Mouse (Mus musculus) cerebellum, adult 8-10 months (tissue): ENCODE results near the gene Iah1.

Experiments used
- DNase-seq: peaks from one replicate; pipeline ENCODE4 v3.0.0; 2022

The Iah1 gene

GRCm38 (mm10) chr12:21370035-21370611, 53.9 kb downstream of the Iah1 start:
- no peak for DNase-seq

DNA sequence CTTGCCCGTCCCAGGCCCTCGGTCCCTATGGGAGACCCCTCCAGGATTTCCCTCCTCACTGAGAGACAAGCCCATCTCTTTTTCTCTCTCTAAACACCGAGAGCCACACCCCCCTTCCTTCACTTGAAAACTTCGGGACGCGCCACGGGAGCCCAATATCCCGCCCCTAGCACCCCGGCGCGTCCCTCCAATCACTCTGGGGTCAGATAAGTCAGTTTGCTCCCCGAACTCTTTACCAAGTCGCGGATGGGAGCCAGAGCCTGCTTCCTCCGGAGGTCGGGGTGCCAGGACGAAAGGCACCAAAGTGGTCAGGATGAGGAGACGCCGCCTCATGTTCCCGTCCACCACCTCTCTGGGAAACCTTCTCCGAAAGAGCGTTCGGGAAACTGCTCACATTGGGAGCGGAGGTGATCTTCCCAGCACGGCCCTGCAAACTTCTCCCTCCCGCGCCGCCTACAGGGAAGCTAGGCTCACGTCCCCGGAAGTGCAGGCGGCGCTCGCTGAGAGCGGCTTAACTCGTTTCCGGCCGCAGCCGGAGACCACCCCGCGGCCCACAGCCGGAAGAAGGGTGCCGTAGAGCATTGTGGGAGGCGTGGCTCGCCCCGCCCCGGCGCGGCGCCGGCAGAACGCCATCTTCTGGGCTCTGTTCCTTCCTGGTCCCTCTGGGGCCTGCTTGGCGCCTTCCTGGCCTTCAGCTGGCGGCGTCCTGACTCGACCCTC, 57.1 kb downstream of the Iah1 start, which contains the start of gene Adam17:
Gene Adam17 (minus strand): TSS at position 533 of the 720 bp plus-strand sequence.
- DNase-seq = peak; percentile 95
